Mouse (Mus musculus) brown adipose tissue, adult 24 weeks (tissue): ENCODE data around the gene Bcl2l1. TPM values are rescaled to one million over a fixed set of nuclear protein-coding genes. Genes with fewer than 3 reads are reported as not detected.

Experiments
- H3K27ac ChIP-seq: fragments of 200-500 bp; replicated peaks from 2 replicates; pipeline ENCODE4 v1.5.1; 2012; ENCODE audit warnings: low read depth, mild to moderate bottlenecking, low read length
- H3K4me1 ChIP-seq: fragments of 200-500 bp; 2 replicates; pipeline ENCODE4 v1.6.1; 2012; ENCODE audit warnings: low read length, mixed read lengths; ENCODE audit not compliant: control insufficient read depth, insufficient read depth, insufficient read length
- H3K4me3 ChIP-seq: fragments of 200-500 bp; 2 replicates; pipeline ENCODE4 v1.5.1; 2012; ENCODE audit warnings: low read depth, mild to moderate bottlenecking, low read length, moderate library complexity; ENCODE audit not compliant: insufficient read depth
- polyA plus RNA-seq: library from polyadenylated mRNA; stranded (reverse); fragments of >200 nt; gene quantifications from 2 replicates; pipeline ENCODE4 v1.2.4, GENCODE M21; 2012; ENCODE audit not compliant: missing spikeins, insufficient read depth, insufficient read length

Bcl2l1 gene
- polyA plus RNA-seq, 1 experiment: 23.5 TPM

- peaks cover 69% of the 10 kb centered on the region for H3K4me1 ChIP-seq
- no peak overlapping the region for H3K4me3 ChIP-seq
- peak overlapping the region; percentile 40 for H3K27ac ChIP-seq
Observed at GRCm38 (mm10) chr2:152816657-152817348, 14.7 kb downstream of the Bcl2l1 start.

GRCm38 (mm10) chr2:152815879-152816656 is 15.5 kb downstream of the Bcl2l1 start:
- H3K4me3 ChIP-seq: no peak overlapping the region
- peaks cover 65% of the 10 kb centered on the region for H3K4me1 ChIP-seq
- peak overlapping the region; percentile 21; the same call in 1 of the 2 replicates for H3K27ac ChIP-seq

GRCm38 (mm10) chr2:152814213-152814874 is 17.2 kb downstream of the Bcl2l1 start:
- H3K4me3 ChIP-seq: no peak overlapping the region
- peaks cover 56% of the 10 kb centered on the region for H3K4me1 ChIP-seq
- H3K27ac ChIP-seq: no peak overlapping the region

GRCm38 (mm10) chr2:152813232-152813631 is 18.3 kb downstream of the Bcl2l1 start:
- Histone ChIP-seq H3K27ac (no peak overlapping the region), H3K4me1 (peaks cover 47% of the 10 kb centered on the region), H3K4me3 (no peak overlapping the region)

- Histone ChIP-seq H3K27ac (peak overlapping the region; percentile 55), H3K4me3 (no peak overlapping the region), H3K4me1 (peaks cover 36% of the 10 kb centered on the region)
Observed at GRCm38 (mm10) chr2:152811336-152812165, 20.0 kb downstream of the Bcl2l1 start.

GRCm38 (mm10) chr2:152810158-152810941 is 21.2 kb downstream of the Bcl2l1 start:
- Histone ChIP-seq H3K4me3 (no peak overlapping the region), H3K4me1 (peaks cover 35% of the 10 kb centered on the region), H3K27ac (peak overlapping the region; percentile 63)

GRCm38 (mm10) chr2:152808178-152808577 is 23.4 kb downstream of the Bcl2l1 start:
- H3K27ac ChIP-seq: no peak overlapping the region
- no peak overlapping the region for H3K4me3 ChIP-seq
- H3K4me1 ChIP-seq: peaks cover 33% of the 10 kb centered on the region

GRCm38 (mm10) chr2:152806037-152806436 is 25.5 kb downstream of the Bcl2l1 start:
- no peak overlapping the region for H3K4me3 ChIP-seq
- peak overlapping the region; percentile 77 for H3K27ac ChIP-seq
- H3K4me1 ChIP-seq: peaks cover 28% of the 10 kb centered on the region

GRCm38 (mm10) chr2:152805111-152805490 is 26.4 kb downstream of the Bcl2l1 start:
- Histone ChIP-seq H3K27ac (peak overlapping the region; percentile 77), H3K4me3 (no peak overlapping the region), H3K4me1 (peaks cover 30% of the 10 kb centered on the region)

- Histone ChIP-seq H3K27ac (peak overlapping the region; percentile 56), H3K4me3 (no peak overlapping the region), H3K4me1 (peaks cover 30% of the 10 kb centered on the region)
Observed at GRCm38 (mm10) chr2:152804408-152805110, 27.0 kb downstream of the Bcl2l1 start.

GRCm38 (mm10) chr2:152803081-152803480 is 28.4 kb downstream of the Bcl2l1 start:
- H3K4me1 ChIP-seq: peaks cover 30% of the 10 kb centered on the region
- no peak overlapping the region for H3K4me3 ChIP-seq
- H3K27ac ChIP-seq: no peak overlapping the region

GRCm38 (mm10) chr2:152802303-152802702 is 29.2 kb downstream of the Bcl2l1 start:
- peaks cover 30% of the 10 kb centered on the region for H3K4me1 ChIP-seq
- no peak overlapping the region for H3K4me3 ChIP-seq
- H3K27ac ChIP-seq: no peak overlapping the region

GRCm38 (mm10) chr2:152800762-152801113 is 30.8 kb downstream of the Bcl2l1 start:
- Histone ChIP-seq H3K4me1 (peaks cover 18% of the 10 kb centered on the region), H3K4me3 (no peak overlapping the region), H3K27ac (no peak overlapping the region)
